Mouse (Mus musculus) heart, postnatal 0 days (tissue): ENCODE measurements around the gene Wdr5.

Experiments
- CTCF ChIP-seq: IDR thresholded peaks from 2 replicates; pipeline ENCODE4 v1.5.1; 2016; ENCODE audit warnings: antibody characterized with exemption, control low read depth, low read depth
- EP300 ChIP-seq: IDR thresholded peaks from 2 replicates; pipeline ENCODE4 v1.6.1; 2016; ENCODE audit warnings: antibody characterized with exemption, low read depth

DNA sequence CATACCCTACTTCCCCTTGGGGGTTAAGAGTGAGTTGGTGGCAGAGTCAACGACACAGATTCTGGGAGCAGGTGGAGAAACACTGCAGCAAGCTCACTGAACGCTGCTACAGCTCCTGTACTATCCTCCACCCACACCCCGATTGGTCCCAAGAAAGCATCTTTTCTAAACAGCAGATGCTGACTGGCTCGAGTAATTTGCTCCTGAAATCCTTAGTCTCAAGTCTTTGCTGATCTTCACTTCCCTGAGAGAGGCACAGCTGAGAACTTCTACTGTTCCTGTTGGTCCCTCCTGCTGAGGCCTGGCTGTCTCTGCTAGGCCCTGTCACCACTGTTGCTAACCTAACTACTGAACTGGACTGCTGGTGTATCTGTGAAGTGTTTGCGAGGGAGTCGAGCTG, 29.7 kb downstream of the Wdr5 start:
- TF ChIP-seq CTCF (no peak), EP300 (no peak)
